Mouse (Mus musculus): ENCODE results near the gene Fcgrt.

Gene Fcgrt

GRCm38 (mm10) chr7:45053931-45054510 lies 49.6 kb downstream of the Fcgrt start:
- peak; percentile 98 for DNase-seq (ENCODE audit: low spot score)

GRCm38 (mm10) chr7:45053117-45053930 lies 50.3 kb downstream of the Fcgrt start:
- peak; percentile 82 for DNase-seq (ENCODE audit: low spot score)

- no peak for DNase-seq (ENCODE audit: low spot score)
These were observed 50.9 kb downstream of the Fcgrt start, which contains the start of gene Prr12 for GRCm38 (mm10) chr7:45052862-45053116. Gene Prr12, minus strand, starts transcription at chr7:45052881.

- no peak for DNase-seq (ENCODE audit: low spot score)
These were observed 51.3 kb downstream of the Fcgrt start for GRCm38 (mm10) chr7:45052181-45052861.

GRCm38 (mm10) chr7:45051601-45051974 lies 52.1 kb downstream of the Fcgrt start:
- DNase-seq (ENCODE audit: low spot score), result no peak

- peak; percentile 68 for DNase-seq (ENCODE audit: low spot score)
These were observed 52.6 kb downstream of the Fcgrt start for GRCm38 (mm10) chr7:45050945-45051600.

- DNase-seq (ENCODE audit: low spot score), result no peak
These were observed 54.6 kb downstream of the Fcgrt start for GRCm38 (mm10) chr7:45048923-45049657.

- DNase-seq (ENCODE audit: low spot score), result no peak
These were observed 55.4 kb downstream of the Fcgrt start for GRCm38 (mm10) chr7:45048001-45048890.

GRCm38 (mm10) chr7:45047491-45047890 lies 56.2 kb downstream of the Fcgrt start:
- DNase-seq (ENCODE audit: low spot score), result no peak

- DNase-seq (ENCODE audit: low spot score), result no peak
These were observed 56.7 kb downstream of the Fcgrt start for GRCm38 (mm10) chr7:45046853-45047350.

- no peak for DNase-seq (ENCODE audit: low spot score)
These were observed 57.9 kb downstream of the Fcgrt start for GRCm38 (mm10) chr7:45045741-45046140.

- no peak for DNase-seq (ENCODE audit: low spot score)
These were observed 60.3 kb downstream of the Fcgrt start for GRCm38 (mm10) chr7:45043307-45043706.
